Mouse (Mus musculus): ENCODE measurements around the gene Ldah. TPM values are rescaled to one million over a fixed set of nuclear protein-coding genes. Genes with fewer than 3 reads are reported as not detected.

Gene Ldah
- 17.5 TPM for polyA plus RNA-seq (2014; fragmentation: Illumina TruSeq; extraction: RNeasy Lipid Tissue Mini Kit (QIAGEN cat#74804); ENCODE audit: insufficient read depth, low read depth, low replicate concordance)

GRCm38 (mm10) chr12:8207978-8208403 lies at the start of gene Ldah:
TSS of gene Ldah (plus strand) at chr12:8208107.

GRCm38 (mm10) chr12:8301841-8302431 lies 94.0 kb downstream of the Ldah start, which contains the start of gene Gdf7:
TSS of gene Gdf7 (minus strand) at chr12:8301954.

GRCm38 (mm10) chr12:8313270-8313771 lies 105.4 kb downstream of the Ldah start, which contains the start of gene Hs1bp3:
TSS of gene Hs1bp3 (plus strand) at chr12:8313432.

Other genes starting within 250 kb of the Ldah start
- gene Apob, start 230.5 kb upstream of the Ldah start, polyA plus RNA-seq (2014; fragmentation: Illumina TruSeq; extraction: RNeasy Lipid Tissue Mini Kit (QIAGEN cat#74804); ENCODE audit: insufficient read depth, low read depth, low replicate concordance): 0.77 TPM
- not detected for gene Gdf7, start 93.8 kb downstream of the Ldah start, polyA plus RNA-seq (2014; fragmentation: Illumina TruSeq; extraction: RNeasy Lipid Tissue Mini Kit (QIAGEN cat#74804); ENCODE audit: insufficient read depth, low read depth, low replicate concordance)
- gene Hs1bp3, start 105.3 kb downstream of the Ldah start, polyA plus RNA-seq (2014; fragmentation: Illumina TruSeq; extraction: RNeasy Lipid Tissue Mini Kit (QIAGEN cat#74804); ENCODE audit: insufficient read depth, low read depth, low replicate concordance): 9.4 TPM